Mouse (Mus musculus) 3134 (cell line): Measurements from ENCODE around the gene Cyth1.

Experiments used
- DNase-seq: peaks from one replicate; pipeline ENCODE4 v3.0.0-alpha.2; 2011; ENCODE audit warnings: low spot score; ENCODE audit not compliant: insufficient read length; ENCODE audit errors: extremely low read depth

Gene Cyth1

GRCm38 (mm10) chr11:118225056-118225836 is 23.1 kb downstream of the Cyth1 start:
- DNase-seq, result no peak

- no peak for DNase-seq
These were observed 24.9 kb downstream of the Cyth1 start for GRCm38 (mm10) chr11:118223416-118224067.

GRCm38 (mm10) chr11:118222917-118223316 is 25.5 kb downstream of the Cyth1 start:
- no peak for DNase-seq

DNA sequence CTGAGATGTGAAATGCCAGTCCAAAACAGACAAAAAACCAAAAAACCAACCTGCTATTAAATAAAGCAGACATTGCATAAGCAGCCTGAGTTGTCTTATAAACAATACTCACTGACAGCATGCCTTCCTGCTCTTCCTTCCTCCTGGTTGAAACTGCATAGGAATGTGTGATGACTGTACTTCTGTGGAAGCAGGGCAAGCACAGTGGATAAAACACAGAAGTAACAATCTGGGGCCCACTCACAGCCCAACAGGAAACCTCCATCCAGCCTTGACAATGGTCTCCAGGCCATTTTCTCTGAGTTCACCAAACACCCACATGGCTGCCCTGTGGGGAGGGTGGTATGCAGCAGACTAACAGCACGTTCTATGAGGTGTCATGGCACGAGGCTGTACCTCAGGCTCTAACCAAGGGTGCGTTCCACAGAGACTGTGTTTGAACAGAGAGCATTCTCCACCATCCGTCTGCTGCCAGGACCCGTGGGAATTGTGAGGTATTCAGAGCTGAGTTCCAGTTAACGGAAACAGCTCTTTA is 26.0 kb downstream of the Cyth1 start:
- no peak for DNase-seq

DNA sequence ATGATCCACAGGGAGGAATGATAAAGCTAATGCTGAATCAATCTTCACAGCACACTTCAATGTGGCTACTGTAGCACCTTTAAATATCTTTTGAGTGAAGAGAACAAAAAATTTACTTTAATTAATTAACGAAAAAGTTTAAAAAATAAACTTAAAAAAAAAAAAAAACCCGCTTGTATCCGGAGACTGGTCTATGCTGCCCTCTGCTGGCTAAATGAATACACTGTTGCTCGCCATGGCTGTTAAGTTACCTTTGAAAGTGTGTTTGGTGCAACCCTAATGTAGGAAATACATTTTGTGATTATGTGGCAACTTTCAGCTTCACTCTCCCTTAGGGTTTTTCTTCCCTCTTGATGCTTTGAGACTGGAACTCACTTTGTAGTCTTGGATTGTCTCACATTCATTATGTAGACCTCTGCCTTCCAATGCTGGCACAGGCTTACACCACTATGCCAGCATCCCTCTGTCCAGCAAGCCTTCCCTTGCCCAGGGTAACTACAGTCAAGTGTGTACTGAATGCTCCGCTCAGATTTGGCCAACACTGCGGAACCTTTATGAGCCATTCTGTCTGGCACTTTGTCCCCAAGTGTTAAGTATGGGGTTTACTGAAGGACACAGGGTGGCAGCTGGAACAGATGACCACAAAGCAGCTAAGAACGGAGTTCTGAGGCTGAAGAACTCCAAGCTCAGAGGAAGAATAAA is 27.7 kb downstream of the Cyth1 start:
- no peak for DNase-seq

GRCm38 (mm10) chr11:118219066-118219465 is 29.3 kb downstream of the Cyth1 start:
- DNase-seq, result no peak

GRCm38 (mm10) chr11:118216468-118216867 is 31.9 kb downstream of the Cyth1 start:
- no peak for DNase-seq

DNA sequence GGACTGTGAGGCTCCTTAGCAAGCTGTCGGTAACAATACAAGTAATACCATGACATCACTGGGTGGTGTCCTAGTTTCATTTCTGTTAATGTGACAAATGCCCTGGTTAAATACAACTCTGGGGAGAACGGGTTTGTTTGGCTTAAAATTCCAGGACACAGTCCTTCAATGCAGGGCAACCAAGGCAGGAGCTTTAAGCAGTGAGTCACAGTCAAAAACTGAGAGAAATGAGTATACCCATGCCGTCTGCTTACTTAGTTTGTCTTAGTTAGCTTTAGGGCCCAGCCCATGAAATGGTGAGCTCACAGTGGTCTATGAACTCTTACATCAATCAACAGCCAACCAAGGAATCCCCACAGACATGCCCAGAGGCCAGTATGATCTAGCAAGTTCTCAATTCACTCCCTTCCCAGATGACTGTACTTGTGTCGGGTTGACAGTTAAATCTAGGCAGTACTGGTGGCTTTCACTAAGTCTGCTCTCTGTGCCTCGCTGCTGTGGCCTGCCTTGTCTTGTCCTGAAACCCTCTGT is 32.4 kb downstream of the Cyth1 start:
- DNase-seq, result peak; percentile 41

DNA sequence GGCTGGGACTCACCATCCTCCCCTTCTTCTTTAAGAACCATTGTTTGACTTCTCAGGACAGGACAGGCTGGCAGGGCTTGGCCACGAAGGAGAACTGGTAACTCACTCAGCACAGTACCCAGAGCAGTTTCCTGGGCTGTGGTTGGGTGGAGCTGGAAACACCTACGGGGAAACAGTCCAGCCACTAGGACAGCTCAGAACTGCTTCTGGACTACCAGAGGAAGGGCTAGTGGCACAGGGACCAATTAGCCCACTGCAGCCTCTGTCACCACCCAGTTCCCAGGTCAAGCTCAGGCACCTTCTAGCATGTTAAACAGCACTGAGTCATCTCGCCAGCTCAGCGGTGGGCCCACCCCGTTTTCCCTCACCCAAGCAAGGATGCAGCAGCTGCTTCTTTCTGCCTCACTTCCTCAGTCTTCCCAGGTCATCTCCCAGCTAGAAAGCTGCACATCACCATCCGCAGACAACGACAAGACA is 35.7 kb downstream of the Cyth1 start:
- peak; percentile 84 for DNase-seq

DNA sequence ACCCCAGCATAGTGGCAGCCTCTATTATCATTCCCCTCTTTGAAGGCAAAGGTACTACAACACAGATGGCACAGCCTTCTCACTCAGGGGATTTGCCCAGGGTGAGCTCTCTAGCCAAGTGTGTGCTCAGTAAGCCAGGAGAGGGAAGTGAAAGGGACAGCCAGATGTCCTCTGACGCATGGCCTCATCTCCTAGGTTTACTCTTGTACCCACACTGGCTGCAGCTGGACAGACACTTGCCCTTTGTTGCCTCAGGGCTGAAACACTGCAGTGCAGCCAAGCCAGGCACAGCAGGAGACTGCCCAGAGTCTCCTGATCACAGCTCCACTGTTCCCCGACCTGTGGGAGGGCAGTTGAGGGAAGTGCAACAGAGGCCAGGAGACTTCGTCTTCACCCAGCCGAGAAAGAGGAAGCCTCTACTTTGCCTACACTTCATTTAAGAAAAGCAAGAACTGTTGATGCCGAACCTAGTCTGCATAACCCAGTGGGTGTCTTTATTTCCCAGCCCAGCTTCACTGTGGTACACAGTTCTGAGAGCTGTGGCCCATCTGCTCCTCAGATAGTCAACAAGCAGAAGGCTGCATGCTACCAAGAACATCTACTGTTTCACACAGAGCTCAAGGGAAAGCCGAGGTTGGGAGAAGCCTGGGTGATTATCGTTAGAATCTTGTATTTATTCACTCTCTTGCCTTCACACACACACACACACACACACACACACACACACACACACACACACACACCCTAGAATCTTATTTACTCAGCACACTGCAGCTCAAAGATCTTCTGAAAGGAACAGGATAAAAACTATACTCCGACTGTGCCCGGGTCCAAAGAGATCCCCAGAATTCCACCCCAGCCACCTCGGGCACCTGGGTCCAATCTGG is 36.4 kb downstream of the Cyth1 start:
- DNase-seq, result peak; percentile 65

DNA sequence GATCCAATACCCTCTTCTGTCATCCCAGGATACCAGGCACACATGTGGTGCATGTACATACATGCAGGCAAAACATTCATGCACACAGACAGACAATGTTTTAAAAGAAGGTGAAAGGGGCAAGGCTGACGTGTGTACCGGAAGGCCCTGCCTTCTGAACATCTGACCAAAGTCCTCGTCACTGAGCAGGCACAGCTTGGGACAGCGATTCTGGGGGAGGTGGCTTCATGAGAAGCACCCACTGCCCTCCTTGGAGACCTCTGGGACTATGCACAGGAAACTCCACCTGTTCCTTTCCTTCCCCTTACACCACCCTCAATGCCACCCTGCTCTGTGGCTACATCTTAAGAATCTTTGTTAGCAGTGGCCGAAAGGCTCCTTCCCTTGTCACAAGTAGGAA is 37.4 kb downstream of the Cyth1 start:
- DNase-seq, result no peak

DNA sequence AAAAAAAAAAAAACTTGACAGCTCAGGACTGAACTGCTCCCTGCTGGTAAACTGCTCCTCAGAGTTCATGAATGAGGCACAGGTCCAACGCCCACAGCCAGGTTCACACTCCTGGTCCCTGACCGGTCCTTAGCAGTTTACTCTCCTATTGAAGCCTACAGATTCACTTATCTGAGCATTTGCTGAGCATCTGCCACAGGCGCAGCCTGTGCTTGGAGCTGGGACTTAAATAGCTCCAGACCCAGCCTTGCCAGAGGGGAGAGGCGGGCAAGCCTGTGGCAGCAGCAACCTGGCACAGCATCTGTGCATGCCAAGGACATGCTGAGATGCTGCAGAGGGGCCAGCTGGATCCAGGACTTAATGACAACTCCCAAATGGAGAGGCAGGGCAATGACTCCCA is 38.3 kb downstream of the Cyth1 start:
- DNase-seq, result no peak

- no peak for DNase-seq
These were observed 39.0 kb downstream of the Cyth1 start for GRCm38 (mm10) chr11:118209376-118209775.

- no peak for DNase-seq
These were observed 39.6 kb downstream of the Cyth1 start for GRCm38 (mm10) chr11:118208672-118209272.

- no peak for DNase-seq
These were observed 40.9 kb downstream of the Cyth1 start for GRCm38 (mm10) chr11:118207424-118208033.

DNA sequence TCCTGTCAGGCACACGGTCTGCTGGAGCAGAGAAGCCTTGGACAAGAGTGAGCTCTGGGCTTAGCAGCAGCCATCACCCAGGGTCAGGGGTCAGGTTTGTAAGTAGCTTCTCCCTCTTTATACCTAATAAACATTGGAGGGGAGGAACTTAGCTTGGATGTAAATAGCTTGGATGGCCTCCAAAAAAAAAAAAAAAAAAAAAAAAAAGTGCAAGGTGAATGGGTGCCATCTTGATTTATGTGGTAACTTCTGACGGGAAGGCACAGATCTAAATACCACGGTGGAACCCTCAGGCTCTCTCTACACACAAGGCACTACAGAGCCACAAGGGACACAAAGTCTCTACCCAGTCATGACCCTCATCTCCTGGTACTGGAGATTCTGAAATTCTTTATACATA is 42.1 kb downstream of the Cyth1 start:
- no peak for DNase-seq

GRCm38 (mm10) chr11:118203469-118203868 is 44.9 kb downstream of the Cyth1 start:
- DNase-seq, result no peak

- DNase-seq, result peak; percentile 18
These were observed 45.8 kb downstream of the Cyth1 start for GRCm38 (mm10) chr11:118202410-118203233.
